Mouse (Mus musculus) brain, embryonic 18.5 days (tissue): Measurements from ENCODE around the gene Nedd4.

Source experiments
- DNase-seq: peaks from one replicate; pipeline ENCODE4 v3.0.0-alpha.2; 2012; ENCODE audit warnings: low read depth, low spot score

The Nedd4 gene

DNA sequence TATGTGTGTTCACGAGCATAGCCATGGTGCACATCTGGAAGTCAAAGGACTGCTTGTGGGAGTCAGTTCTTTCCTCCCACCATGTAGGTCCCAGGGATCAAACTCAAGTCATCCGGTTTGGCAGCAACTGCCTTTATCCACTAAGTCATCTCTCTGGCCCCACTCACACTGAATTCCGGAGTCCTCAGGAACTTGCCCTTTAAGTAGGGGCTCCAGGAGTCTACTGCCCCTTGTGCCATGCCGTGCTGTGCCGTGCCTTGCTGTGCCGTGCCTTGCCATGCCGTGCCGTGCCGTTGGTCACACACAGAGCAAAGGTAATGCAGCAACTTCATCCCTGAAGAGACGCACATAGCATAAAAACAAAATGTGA is 129.1 kb downstream of the Nedd4 start:
- no peak for DNase-seq

DNA sequence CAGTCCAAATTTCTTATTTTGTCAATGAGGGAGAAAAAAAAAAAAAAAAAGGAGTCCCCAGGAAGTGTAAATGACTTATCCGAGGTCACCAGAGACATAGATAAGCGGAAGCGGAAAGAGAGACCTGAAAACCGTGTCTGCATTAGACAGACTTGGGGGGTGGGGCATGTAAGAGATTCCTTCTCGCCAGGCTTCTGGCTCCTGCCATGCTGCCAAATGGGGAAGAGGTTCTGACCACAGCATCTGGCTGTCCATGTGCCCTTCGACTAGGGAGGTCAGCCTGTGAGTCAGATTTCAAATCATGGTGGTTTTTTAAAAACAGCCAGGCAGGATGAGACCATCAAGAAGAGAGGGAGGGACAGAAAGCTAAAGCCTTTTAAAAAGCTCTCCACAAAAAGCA is 129.5 kb downstream of the Nedd4 start:
- DNase-seq = no peak

DNA sequence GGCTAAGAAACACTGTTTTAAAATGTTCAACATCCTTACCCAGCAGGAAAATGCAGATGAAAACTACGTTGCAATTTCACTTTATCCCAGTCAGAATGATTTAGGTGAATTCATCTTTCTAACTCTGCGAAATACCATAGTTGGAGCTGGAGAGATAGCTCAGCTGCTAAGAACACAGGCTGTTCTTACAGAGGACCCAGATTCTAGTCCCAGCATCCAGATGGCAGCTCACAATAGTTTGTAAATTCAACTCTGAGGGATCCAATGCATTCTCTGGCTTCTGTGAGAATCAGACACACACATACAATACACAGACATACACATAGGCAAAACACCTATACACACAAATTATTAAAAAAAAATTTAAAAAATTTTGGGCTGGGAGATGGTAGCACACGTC is 133.1 kb downstream of the Nedd4 start:
- no peak for DNase-seq

DNA sequence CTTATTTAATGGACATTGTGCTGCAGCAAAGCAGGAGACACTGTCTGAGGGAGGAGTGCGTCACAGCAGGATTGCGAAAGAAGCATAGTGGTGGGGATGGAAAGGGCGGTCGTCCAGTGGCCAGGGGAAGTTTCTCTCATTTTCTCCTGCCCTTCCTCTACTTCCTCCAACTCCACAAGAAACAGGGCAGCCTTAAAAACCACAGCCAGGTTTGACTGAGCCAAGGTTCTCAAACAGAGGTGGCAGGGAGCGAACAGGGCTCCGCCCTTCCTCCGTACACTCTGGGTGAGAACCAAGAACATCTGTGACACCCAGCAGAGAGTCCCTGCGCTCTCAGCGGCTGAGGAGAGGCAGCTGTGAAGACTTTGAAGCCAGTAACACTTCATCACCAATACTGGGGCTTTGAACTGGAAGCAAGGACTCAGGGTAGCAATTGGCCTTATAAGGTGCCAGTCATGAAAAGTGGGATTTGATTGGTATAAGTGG is 135.0 kb downstream of the Nedd4 start:
- no peak for DNase-seq
